Mouse (Mus musculus) B cell, adult 2 months (primary cell): ENCODE measurements around the gene Lilrb4a.
"Not testable (repeated sequence)": the region's sequence is repeated elsewhere in the genome, so short reads cannot be mapped to it uniquely, and the experiment has no call there.

ENCODE experiments used
- DNase-seq, 2 experiments: peaks; one replicate each; pipeline ENCODE4 v3.0.0; 2022

The Lilrb4a gene

DNA sequence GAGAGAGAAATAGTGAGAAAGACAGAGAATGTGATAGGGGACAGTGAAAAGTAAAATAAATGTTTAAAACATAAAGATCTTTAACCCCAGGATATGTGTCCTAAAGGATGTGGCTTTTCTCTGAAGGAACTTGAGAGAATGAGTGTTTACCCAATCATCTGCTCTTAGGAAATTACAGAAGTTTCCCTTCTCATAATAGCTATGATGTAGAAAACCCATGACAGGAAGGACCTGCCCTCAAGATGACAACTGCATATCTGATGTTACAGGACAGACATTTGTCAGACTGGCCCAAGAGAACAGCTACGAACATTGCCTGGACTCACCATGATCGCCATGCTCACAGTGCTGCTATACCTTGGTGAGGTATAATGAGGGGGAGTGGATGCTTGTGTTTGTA is at the start of gene Lilrb4a:
Lilrb4a (plus strand) TSS at position 266 of the 400 bp plus-strand sequence.
- not testable (repeated sequence) for DNase-seq

DNA sequence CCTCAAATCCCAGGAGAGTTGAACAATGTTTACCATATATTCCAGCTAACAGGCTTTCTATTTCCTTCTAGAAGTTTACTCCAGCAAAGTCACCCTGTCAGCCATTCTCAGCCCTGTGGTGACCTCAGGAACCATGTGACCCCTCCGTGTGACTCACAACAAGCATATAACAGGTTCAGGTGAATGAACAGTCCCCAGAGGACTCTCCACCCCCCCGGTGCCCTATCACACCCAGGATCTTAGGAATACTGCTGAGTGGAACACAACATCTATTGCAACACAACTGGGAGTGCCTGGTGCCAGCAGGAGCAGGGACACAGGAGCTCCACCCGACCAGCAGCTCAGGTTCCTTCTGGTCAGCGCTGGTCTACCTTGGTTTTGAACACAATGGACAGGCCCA is 39.1 kb upstream of the Lilrb4a start:
- DNase-seq: no peak

GRCm38 (mm10) chr10:51453616-51454298 is 37.0 kb upstream of the Lilrb4a start:
- DNase-seq: peak; percentile 48 to 49

GRCm38 (mm10) chr10:51454365-51454764 is 36.4 kb upstream of the Lilrb4a start:
- no peak for DNase-seq

DNA sequence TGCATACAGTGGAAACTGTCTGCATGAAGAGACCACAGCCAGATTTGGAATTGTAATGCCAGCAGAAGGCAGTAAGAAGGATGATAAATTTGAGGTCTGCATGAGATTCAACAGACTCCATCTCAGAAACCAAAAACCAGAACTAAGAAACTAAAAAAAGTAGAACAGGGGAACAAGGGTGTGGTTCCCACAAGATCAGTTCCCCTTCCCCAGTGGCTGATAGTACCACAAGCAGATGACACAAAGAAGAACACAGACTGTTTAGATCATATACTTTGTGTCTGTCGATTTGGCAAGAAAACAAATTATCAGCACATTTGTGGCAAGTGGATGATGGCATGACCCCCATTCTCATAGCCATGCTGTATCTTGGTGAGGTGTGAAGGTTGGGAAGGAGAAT is 35.0 kb upstream of the Lilrb4a start:
- peak; percentile 39 to 50 for DNase-seq

DNA sequence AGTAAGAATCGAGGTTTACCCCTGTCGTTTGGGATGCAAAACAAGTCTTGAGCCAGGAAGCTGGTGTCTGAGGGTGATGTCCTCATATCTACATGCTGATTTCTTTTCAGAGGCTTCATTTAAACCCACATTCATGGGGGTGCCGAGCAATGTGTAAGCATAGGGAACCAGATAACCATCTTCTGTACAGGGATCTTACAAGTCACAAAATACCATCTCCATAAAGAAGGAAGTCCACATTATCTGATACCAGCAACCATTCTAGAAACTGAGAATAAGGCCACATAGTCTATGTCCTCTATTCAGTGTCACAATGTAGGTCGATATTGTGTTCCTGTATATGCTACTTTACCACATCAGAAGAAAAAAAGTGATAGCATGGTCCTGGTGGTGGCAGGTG is 34.4 kb upstream of the Lilrb4a start:
- DNase-seq: no peak

DNA sequence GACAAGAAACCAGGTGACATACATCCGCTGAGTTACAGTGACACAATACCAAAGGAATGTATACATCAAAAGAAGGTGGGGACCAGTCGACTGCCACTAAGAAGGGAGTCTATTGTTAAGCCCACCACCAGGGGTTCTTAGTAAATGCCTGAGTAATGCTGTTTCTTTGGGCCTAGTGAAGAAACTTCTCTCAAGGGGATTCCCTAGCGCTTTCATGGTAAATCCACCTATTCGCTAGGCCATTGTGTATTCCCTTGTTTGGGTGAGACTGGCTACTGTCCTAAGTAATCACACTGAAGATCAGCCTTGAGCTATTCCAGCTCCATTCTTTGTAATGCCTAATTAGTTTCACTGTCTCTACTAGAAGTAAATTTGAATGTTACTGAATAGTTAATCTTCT is 27.0 kb upstream of the Lilrb4a start:
- DNase-seq: not testable (repeated sequence)

- not testable (repeated sequence) for DNase-seq
Observed at GRCm38 (mm10) chr10:51480397-51480796, 10.4 kb upstream of the Lilrb4a start, which contains the start of the genes Gm49339 and Lilr4b. TSS of gene Gm49339 (plus strand) at chr10:51480612. TSS of gene Lilr4b (plus strand) at chr10:51480632.

- DNase-seq: no peak
Observed at GRCm38 (mm10) chr10:51520021-51520420, 29.3 kb downstream of the Lilrb4a start.

GRCm38 (mm10) chr10:51521453-51521852 is 30.7 kb downstream of the Lilrb4a start:
- DNase-seq: no peak

- DNase-seq: no peak
Observed at GRCm38 (mm10) chr10:51526090-51526489, 35.3 kb downstream of the Lilrb4a start.

GRCm38 (mm10) chr10:51526633-51527032 is 35.9 kb downstream of the Lilrb4a start:
- no peak for DNase-seq

GRCm38 (mm10) chr10:51528840-51529434 is 38.2 kb downstream of the Lilrb4a start:
- DNase-seq: peak; percentile 7 to 21

- no peak for DNase-seq
Observed at GRCm38 (mm10) chr10:51529497-51529896, 38.7 kb downstream of the Lilrb4a start.

DNA sequence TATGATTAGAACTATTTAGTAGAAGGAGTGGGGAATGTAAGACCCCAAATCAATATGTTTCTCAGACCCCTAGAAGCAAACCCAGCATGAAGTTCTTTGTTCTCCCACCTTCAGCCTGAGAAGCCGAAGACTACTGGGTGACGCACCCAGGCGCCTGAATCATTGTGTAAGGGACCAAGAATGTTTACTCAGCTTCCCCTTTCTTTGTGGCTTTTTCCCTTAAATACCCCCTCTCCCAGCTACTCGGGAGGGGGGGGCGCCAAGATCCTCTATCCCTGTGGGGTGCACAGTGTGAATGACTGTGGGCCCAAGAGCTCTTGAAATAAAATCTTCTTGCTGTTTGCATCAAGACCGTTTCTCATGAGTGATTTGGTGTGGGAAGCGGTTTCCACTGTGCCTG is 40.1 kb downstream of the Lilrb4a start:
- DNase-seq: no peak
